Mouse (Mus musculus) cerebellum, postnatal 4 days (tissue): ENCODE results near the gene Gmpr2.

Experiments used
- DNase-seq, 2 experiments: peaks; one replicate each; pipeline ENCODE4 v3.0.0; 2022; ENCODE audit warnings: low spot score in 2 of 2, mixed read lengths in 1 of 2

Gene Gmpr2

GRCm38 (mm10) chr14:55724411-55724871 is 52.7 kb downstream of the Gmpr2 start:
- DNase-seq: no peak

GRCm38 (mm10) chr14:55726261-55726660 is 54.5 kb downstream of the Gmpr2 start:
- no peak for DNase-seq

- DNase-seq: no peak
Measured at GRCm38 (mm10) chr14:55727889-55728685, 56.3 kb downstream of the Gmpr2 start.
